Mouse (Mus musculus) limb, embryonic 14.5 days (tissue): ENCODE data around the gene Ncor2. TPM values are rescaled to one million over a fixed set of nuclear protein-coding genes. Genes with fewer than 3 reads are reported as not detected.
A peak's percentile ranks its signal among the peaks of the same experiment; 100 is the strongest.

Experiments
- ATAC-seq: fragments of 200-750 bp; cut with Nextera tagmentation; 2 replicates; pipeline ENCODE4 v1.8.0; 2017; ENCODE audit warnings: low read depth, moderate number of reproducible peaks, moderate TSS enrichment; ENCODE audit not compliant: low FRiP score
- DNase-seq: peaks from one replicate; pipeline ENCODE4 v3.0.0-alpha.2; 2015; ENCODE audit warnings: low spot score
- H3K27ac ChIP-seq: fragments of 300-500 bp; sonication (generic); replicated peaks from 2 replicates; pipeline ENCODE4 v1.5.1; 2014; ENCODE audit warnings: low read depth, mild to moderate bottlenecking, low read length, moderate library complexity, mixed read lengths
- H3K27me3 ChIP-seq: fragments of 300-500 bp; sonication (generic); 2 replicates; pipeline ENCODE4 v1.6.1; 2014; ENCODE audit warnings: low read length, mixed read lengths; ENCODE audit not compliant: control insufficient read depth, insufficient read depth
- H3K36me3 ChIP-seq: fragments of 300-500 bp; sonication (generic); 2 replicates; pipeline ENCODE4 v1.6.1; 2014; ENCODE audit warnings: mild to moderate bottlenecking, low read length, moderate library complexity, mixed read lengths; ENCODE audit not compliant: control insufficient read depth, insufficient read depth
- H3K4me1 ChIP-seq: fragments of 300-500 bp; sonication (generic); 2 replicates; pipeline ENCODE4 v1.6.1; 2014; ENCODE audit warnings: antibody characterized with exemption, low read length, mixed read lengths; ENCODE audit not compliant: control insufficient read depth, insufficient read depth
- H3K4me2 ChIP-seq: fragments of 300-500 bp; sonication (generic); replicated peaks from 2 replicates; pipeline ENCODE4 v1.6.1; 2014; ENCODE audit warnings: low read depth, mild to moderate bottlenecking, low read length, moderate library complexity; ENCODE audit not compliant: severe bottlenecking
- H3K4me3 ChIP-seq: fragments of 300-500 bp; sonication (generic); replicated peaks from 2 replicates; pipeline ENCODE4 v1.5.1; 2014; ENCODE audit warnings: low read length
- H3K9ac ChIP-seq: fragments of 300-500 bp; sonication (generic); 2 replicates; pipeline ENCODE4 v1.6.1; 2014; ENCODE audit warnings: mild to moderate bottlenecking, low read depth, low read length, moderate library complexity; ENCODE audit not compliant: severe bottlenecking
- H3K9me3 ChIP-seq: fragments of 300-500 bp; sonication (generic); 2 replicates; pipeline ENCODE4 v1.6.1; 2016; ENCODE audit warnings: low read length; ENCODE audit not compliant: control insufficient read depth
- POLR2A ChIP-seq: fragments of 200-500 bp; IDR thresholded peaks from 2 replicates; pipeline ENCODE4 v1.8.0; 2012; ENCODE audit warnings: inconsistent platforms, mild to moderate bottlenecking, moderate library complexity, borderline replicate concordance; ENCODE audit not compliant: insufficient read depth, insufficient read length; ENCODE audit errors: extremely low read depth
- WGBS: fragments of 180-500 bp; shearing (Covaris S2); extraction: QIAGEN DNeasy Blood & Tissue Kit; methylation state at CpG from one replicate; pipeline ENCODE4 v1.1.7; 2014; 5-methylcytosine and 5-hydroxymethylcytosine counted together
- polyA plus RNA-seq, 2 experiments: library from polyadenylated mRNA; depleted of rRNA in 1 of 2; stranded (reverse) in 1 of 2; unstranded in 1 of 2; fragments of >200 nt; fragmentation: Nextera tagmentation in 1 of 2; extraction: Ambion mirVana in 1 of 2; gene quantifications; 2 replicates each; pipeline versions ENCODE4 v1.2.1 to v1.2.3; 2012 to 2014

Ncor2 gene
- polyA plus RNA-seq, 2 experiments: 39.3 to 75.9 TPM

GRCm38 (mm10) chr5:125072425-125072824 is 106.6 kb downstream of the Ncor2 start:
- no peak overlapping the region; the same call in 1 of the 2 replicates for H3K27ac ChIP-seq
- no peak overlapping the region for H3K4me3 ChIP-seq
- DNase-seq (no peak), ATAC-seq (no peak)
- H3K36me3 ChIP-seq: peaks cover 73% of the 10 kb centered on the region
- H3K27me3 ChIP-seq: no peaks in the 10 kb centered on the region
- 0 out of 2 replicates have a peak overlapping the region, but pooled peaks have one; percentile 28 for H3K9ac ChIP-seq
- no peak for TF ChIP-seq POLR2A
- peaks cover 46% of the 10 kb centered on the region for H3K4me1 ChIP-seq
- 79% methylated on average over 7 of the region's 7 CpGs for WGBS
- H3K4me2 ChIP-seq: no peak overlapping the region
- H3K9me3 ChIP-seq: no peaks in the 10 kb centered on the region

- Histone ChIP-seq H3K4me3 (no peak overlapping the region), H3K36me3 (peaks cover 74% of the 10 kb centered on the region), H3K4me2 (no peak overlapping the region), H3K27ac (no peak overlapping the region; the same call in 1 of the 2 replicates), H3K9ac (peak overlapping the region; percentile 28; the same call in 1 of the 2 replicates), H3K9me3 (no peaks in the 10 kb centered on the region), H3K4me1 (peaks cover 46% of the 10 kb centered on the region), H3K27me3 (no peaks in the 10 kb centered on the region)
- no peak for DNase-seq
- no peak for TF ChIP-seq POLR2A
- 43% methylated on average over 4 of the region's 4 CpGs for WGBS
- no peak for ATAC-seq
Observed at GRCm38 (mm10) chr5:125071919-125072318, 107.1 kb downstream of the Ncor2 start.

GRCm38 (mm10) chr5:125070399-125070798 is 108.6 kb downstream of the Ncor2 start:
- ATAC-seq: no peak
- H3K9ac ChIP-seq: no peak overlapping the region
- TF ChIP-seq POLR2A: no peak
- no peak overlapping the region for H3K4me3 ChIP-seq
- WGBS: 35% methylated on average over 2 of the region's 2 CpGs
- peaks cover 46% of the 10 kb centered on the region for H3K4me1 ChIP-seq
- H3K36me3 ChIP-seq: peaks cover 73% of the 10 kb centered on the region
- no peak for DNase-seq
- 0 out of 2 replicates have a peak overlapping the region, but pooled peaks have one; percentile 55 for H3K27ac ChIP-seq
- H3K4me2 ChIP-seq: no peak overlapping the region
- no peaks in the 10 kb centered on the region for H3K27me3 ChIP-seq
- H3K9me3 ChIP-seq: no peaks in the 10 kb centered on the region

DNA sequence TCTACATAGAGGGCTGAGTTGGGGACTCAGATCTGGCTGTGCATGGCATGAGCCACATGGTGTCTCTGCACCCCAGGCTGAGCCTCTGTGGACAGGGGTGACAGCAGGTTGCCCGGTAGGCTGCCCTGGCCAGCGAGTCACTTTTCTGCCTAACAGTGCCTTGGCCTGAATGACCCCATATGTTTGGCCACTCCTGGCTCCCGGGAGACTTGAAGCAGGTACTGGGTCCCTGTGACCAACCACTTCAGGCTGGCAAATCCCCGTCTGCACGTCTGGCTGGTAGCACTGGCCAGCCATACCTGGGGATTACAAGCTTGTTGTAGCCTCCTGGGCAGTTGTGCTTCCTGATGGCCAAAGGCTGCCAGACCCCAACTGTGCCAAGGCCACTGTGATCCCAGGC is 109.1 kb downstream of the Ncor2 start:
- Histone ChIP-seq H3K36me3 (peaks cover 73% of the 10 kb centered on the region), H3K4me2 (no peak overlapping the region), H3K27me3 (no peaks in the 10 kb centered on the region), H3K4me3 (no peak overlapping the region), H3K9ac (peak overlapping the region; percentile 12; the same call in 1 of the 2 replicates), H3K9me3 (no peaks in the 10 kb centered on the region), H3K27ac (0 out of 2 replicates have a peak overlapping the region, but pooled peaks have one; percentile 55), H3K4me1 (peaks cover 46% of the 10 kb centered on the region)
- no peak for TF ChIP-seq POLR2A
- no peak for ATAC-seq
- 59% methylated on average over 5 of the region's 5 CpGs for WGBS
- DNase-seq: no peak

- 30% methylated on average over 5 of the region's 5 CpGs for WGBS
- H3K4me1 ChIP-seq: peaks cover 46% of the 10 kb centered on the region
- H3K9me3 ChIP-seq: no peaks in the 10 kb centered on the region
- ATAC-seq (no peak), DNase-seq (no peak)
- H3K9ac ChIP-seq: peak overlapping the region; percentile 12; the same call in 1 of the 2 replicates
- no peaks in the 10 kb centered on the region for H3K27me3 ChIP-seq
- H3K27ac ChIP-seq: peak overlapping the region; percentile 61; the same call in 1 of the 2 replicates
- no peak overlapping the region for H3K4me2 ChIP-seq
- no peak for TF ChIP-seq POLR2A
- H3K36me3 ChIP-seq: peaks cover 73% of the 10 kb centered on the region
- H3K4me3 ChIP-seq: no peak overlapping the region
Observed at GRCm38 (mm10) chr5:125069426-125069825, 109.6 kb downstream of the Ncor2 start.
